Mouse (Mus musculus): ENCODE data around the gene Ccdc182. TPM values are rescaled to one million over a fixed set of nuclear protein-coding genes. Genes with fewer than 3 reads are reported as not detected.
A peak's percentile ranks its signal among the peaks of the same experiment; 100 is the strongest.

Ccdc182 gene
- polyA plus RNA-seq (2015; fragmentation: Nextera tagmentation; extraction: Ambion mirVana), result 3.1 and 4.1 TPM in 2 replicates

GRCm38 (mm10) chr11:88293631-88294393, at the start of gene Ccdc182:
Gene Ccdc182, plus strand, starts transcription at chr11:88294058.
- WGBS, result 21% methylated on average over 20 of the region's 20 CpGs
- Histone ChIP-seq H3K4me3 (peak within 1 kb of the TSS; percentile 35), H3K4me2 (peak within 1 kb of the TSS; percentile 57), H3K27me3 (no peaks in the 10 kb centered on the region), H3K9me3 (no peaks in the 10 kb centered on the region), H3K4me1 (replicated peaks) (peaks cover 72% of the 10 kb centered on the region), H3K27ac (replicated peaks) (peak within 1 kb of the TSS; percentile 78), H3K9ac (peak within 1 kb of the TSS; percentile 62), H3K36me3 (no peaks in the 10 kb centered on the region)
- ATAC-seq (ENCODE audit: low read depth), result no peak

GRCm38 (mm10) chr11:88245581-88246170, 48.2 kb upstream of the Ccdc182 start:
- no peaks in the 10 kb centered on the region for H3K27me3 ChIP-seq
- H3K36me3 ChIP-seq, result no peaks in the 10 kb centered on the region
- no peak overlapping the region for H3K4me2 ChIP-seq
- no peak overlapping the region for H3K4me3 ChIP-seq
- peaks cover 37% of the 10 kb centered on the region for H3K4me1 ChIP-seq (replicated peaks)
- no peaks in the 10 kb centered on the region for H3K9me3 ChIP-seq
- ATAC-seq (ENCODE audit: low read depth), result no peak
- 64% methylated on average over 14 of the region's 14 CpGs for WGBS
- no peak overlapping the region for H3K9ac ChIP-seq
- no peak overlapping the region for H3K27ac ChIP-seq (replicated peaks)

GRCm38 (mm10) chr11:88248636-88249035, 45.2 kb upstream of the Ccdc182 start:
- WGBS, result 53% methylated on average over 5 of the region's 5 CpGs
- Histone ChIP-seq H3K9ac (no peak overlapping the region), H3K4me2 (no peak overlapping the region), H3K27ac (replicated peaks) (0 out of 2 replicates have a peak overlapping the region, but pooled peaks have one; percentile 33), H3K27me3 (no peaks in the 10 kb centered on the region), H3K4me1 (replicated peaks) (peaks cover 47% of the 10 kb centered on the region), H3K4me3 (no peak overlapping the region), H3K36me3 (no peaks in the 10 kb centered on the region), H3K9me3 (no peaks in the 10 kb centered on the region)
- no peak for ATAC-seq (ENCODE audit: low read depth)

- no peaks in the 10 kb centered on the region for H3K27me3 ChIP-seq
- no peaks in the 10 kb centered on the region for H3K36me3 ChIP-seq
- 0 out of 2 replicates have a peak overlapping the region, but pooled peaks have one; percentile 34 for H3K27ac ChIP-seq (replicated peaks)
- WGBS, result 86% methylated on average over 3 of the region's 3 CpGs
- peaks cover 52% of the 10 kb centered on the region for H3K4me1 ChIP-seq (replicated peaks)
- H3K9me3 ChIP-seq, result no peaks in the 10 kb centered on the region
- no peak overlapping the region for H3K4me2 ChIP-seq
- H3K9ac ChIP-seq, result no peak overlapping the region
- H3K4me3 ChIP-seq, result no peak overlapping the region
- no peak for ATAC-seq (ENCODE audit: low read depth)
Measured at GRCm38 (mm10) chr11:88250568-88250967, 43.3 kb upstream of the Ccdc182 start.

GRCm38 (mm10) chr11:88251295-88251694, 42.6 kb upstream of the Ccdc182 start:
- no peak for ATAC-seq (ENCODE audit: low read depth)
- 50% methylated on average over 7 of the region's 7 CpGs for WGBS
- no peak overlapping the region for H3K4me2 ChIP-seq
- H3K36me3 ChIP-seq, result no peaks in the 10 kb centered on the region
- no peak overlapping the region for H3K9ac ChIP-seq
- H3K27ac ChIP-seq (replicated peaks), result peak overlapping the region; percentile 34; the same call in 1 of the 2 replicates
- no peaks in the 10 kb centered on the region for H3K9me3 ChIP-seq
- H3K27me3 ChIP-seq, result no peaks in the 10 kb centered on the region
- peaks cover 54% of the 10 kb centered on the region for H3K4me1 ChIP-seq (replicated peaks)
- no peak overlapping the region for H3K4me3 ChIP-seq

GRCm38 (mm10) chr11:88251972-88252766, 41.7 kb upstream of the Ccdc182 start:
- peaks cover 54% of the 10 kb centered on the region for H3K4me1 ChIP-seq (replicated peaks)

GRCm38 (mm10) chr11:88252767-88253513, 40.9 kb upstream of the Ccdc182 start:
- Histone ChIP-seq H3K4me1 (replicated peaks) (peaks cover 54% of the 10 kb centered on the region), H3K27me3 (no peaks in the 10 kb centered on the region), H3K36me3 (no peaks in the 10 kb centered on the region), H3K4me2 (no peak overlapping the region), H3K4me3 (no peak overlapping the region), H3K9me3 (no peaks in the 10 kb centered on the region), H3K27ac (replicated peaks) (peak overlapping the region; percentile 86), H3K9ac (peak overlapping the region; percentile 53; the same call in 1 of the 2 replicates)
- peak; percentile 81 for ATAC-seq (ENCODE audit: low read depth)
- WGBS, result 12% methylated on average over 8 of the region's 18 CpGs

More at GRCm38 (mm10) chr11:88251972-88252766, 41.7 kb upstream of the Ccdc182 start:
- Histone ChIP-seq H3K4me3 (peak overlapping the region; percentile 3; the same call in 1 of the 2 replicates), H3K4me2 (peak overlapping the region; percentile 40), H3K27ac (replicated peaks) (peak overlapping the region; percentile 86), H3K9me3 (no peaks in the 10 kb centered on the region), H3K36me3 (no peaks in the 10 kb centered on the region), H3K27me3 (no peaks in the 10 kb centered on the region), H3K9ac (0 out of 2 replicates have a peak overlapping the region, but pooled peaks have one; percentile 5)
- peak; percentile 91 for ATAC-seq (ENCODE audit: low read depth)
- WGBS, result 10% methylated on average over 22 of the region's 22 CpGs

GRCm38 (mm10) chr11:88253514-88254167, 40.2 kb upstream of the Ccdc182 start:
- H3K4me1 ChIP-seq (replicated peaks), result peaks cover 49% of the 10 kb centered on the region
- peak overlapping the region; percentile 53 for H3K9ac ChIP-seq
- no peaks in the 10 kb centered on the region for H3K36me3 ChIP-seq
- H3K27ac ChIP-seq (replicated peaks), result peak overlapping the region; percentile 86
- H3K27me3 ChIP-seq, result no peaks in the 10 kb centered on the region
- 0 out of 2 replicates have a peak, but pooled peaks cover 6% of the 10 kb centered on the region for H3K9me3 ChIP-seq
- H3K4me3 ChIP-seq, result no peak overlapping the region
- whole genome bisulfite sequencing, result 20% methylated on average over 7 of the region's 7 CpGs
- no peak for ATAC-seq (ENCODE audit: low read depth)
- peak overlapping the region; percentile 18 for H3K4me2 ChIP-seq

- ATAC-seq (ENCODE audit: low read depth), result no peak
- Histone ChIP-seq H3K27ac (replicated peaks) (no peak overlapping the region), H3K4me3 (no peak overlapping the region), H3K36me3 (no peaks in the 10 kb centered on the region; the same call in 1 of the 2 replicates), H3K9me3 (0 out of 2 replicates have a peak, but pooled peaks cover 6% of the 10 kb centered on the region), H3K9ac (no peak overlapping the region), H3K4me1 (replicated peaks) (peaks cover 36% of the 10 kb centered on the region), H3K4me2 (no peak overlapping the region), H3K27me3 (no peaks in the 10 kb centered on the region)
- 83% methylated on average over 4 of the region's 4 CpGs for WGBS
Measured at GRCm38 (mm10) chr11:88257700-88258099, 36.2 kb upstream of the Ccdc182 start.

GRCm38 (mm10) chr11:88258212-88258611, 35.6 kb upstream of the Ccdc182 start:
- H3K27ac ChIP-seq (replicated peaks), result no peak overlapping the region
- H3K9ac ChIP-seq, result no peak overlapping the region
- WGBS, result 78% methylated on average over 4 of the region's 4 CpGs
- ATAC-seq (ENCODE audit: low read depth), result no peak
- H3K4me3 ChIP-seq, result no peak overlapping the region
- H3K4me1 ChIP-seq (replicated peaks), result peaks cover 31% of the 10 kb centered on the region
- H3K36me3 ChIP-seq, result no peaks in the 10 kb centered on the region; the same call in 1 of the 2 replicates
- no peak overlapping the region for H3K4me2 ChIP-seq
- H3K27me3 ChIP-seq, result no peaks in the 10 kb centered on the region
- H3K9me3 ChIP-seq, result 0 out of 2 replicates have a peak, but pooled peaks cover 6% of the 10 kb centered on the region

GRCm38 (mm10) chr11:88260463-88260862, 33.4 kb upstream of the Ccdc182 start:
- Histone ChIP-seq H3K9ac (no peak overlapping the region), H3K9me3 (0 out of 2 replicates have a peak, but pooled peaks cover 6% of the 10 kb centered on the region), H3K4me3 (no peak overlapping the region), H3K27me3 (no peaks in the 10 kb centered on the region), H3K4me1 (replicated peaks) (peaks cover 19% of the 10 kb centered on the region), H3K36me3 (no peaks in the 10 kb centered on the region; the same call in 1 of the 2 replicates), H3K4me2 (no peak overlapping the region), H3K27ac (replicated peaks) (no peak overlapping the region)
- no peak for ATAC-seq (ENCODE audit: low read depth)
- WGBS, result 49% methylated on average over 7 of the region's 7 CpGs

Measured in neural tube, embryonic 13.5 days (tissue).